Mouse (Mus musculus) spleen, postnatal 36 days (tissue): ENCODE data around the gene Dapk2.

ENCODE experiments used
- DNase-seq, 2 experiments: peaks; one replicate each; pipeline ENCODE4 v3.0.0; 2022; ENCODE audit warnings: low spot score in 2 of 2, mixed read lengths in 1 of 2

Gene Dapk2

GRCm38 (mm10) chr9:66231820-66232479 lies 73.9 kb downstream of the Dapk2 start:
- no peak for DNase-seq

- DNase-seq: no peak
Observed at GRCm38 (mm10) chr9:66236615-66237014, 78.6 kb downstream of the Dapk2 start.

GRCm38 (mm10) chr9:66237742-66238141 lies 79.7 kb downstream of the Dapk2 start:
- DNase-seq: no peak

GRCm38 (mm10) chr9:66239173-66239572 lies 81.2 kb downstream of the Dapk2 start:
- no peak for DNase-seq

GRCm38 (mm10) chr9:66239691-66240090 lies 81.7 kb downstream of the Dapk2 start:
- DNase-seq: no peak

GRCm38 (mm10) chr9:66240493-66240892 lies 82.5 kb downstream of the Dapk2 start:
- peak; percentile 31 to 35 for DNase-seq

- DNase-seq: no peak
Observed at GRCm38 (mm10) chr9:66240991-66241390, 83.0 kb downstream of the Dapk2 start.

GRCm38 (mm10) chr9:66241722-66242121 lies 83.7 kb downstream of the Dapk2 start:
- DNase-seq: no peak

GRCm38 (mm10) chr9:66243240-66243639 lies 85.2 kb downstream of the Dapk2 start:
- DNase-seq: no peak

- DNase-seq: no peak
Observed at GRCm38 (mm10) chr9:66244079-66244478, 86.1 kb downstream of the Dapk2 start.

GRCm38 (mm10) chr9:66245707-66246106 lies 87.7 kb downstream of the Dapk2 start:
- no peak for DNase-seq

- DNase-seq: no peak
Observed at GRCm38 (mm10) chr9:66249281-66249680, 91.3 kb downstream of the Dapk2 start.

- DNase-seq: no peak
Observed at GRCm38 (mm10) chr9:66251159-66251691, 93.2 kb downstream of the Dapk2 start.

GRCm38 (mm10) chr9:66261741-66262140 lies 103.7 kb downstream of the Dapk2 start:
- no peak for DNase-seq

GRCm38 (mm10) chr9:66263701-66264100 lies 105.7 kb downstream of the Dapk2 start:
- no peak for DNase-seq

- no peak for DNase-seq
Observed at GRCm38 (mm10) chr9:66265645-66266044, 107.6 kb downstream of the Dapk2 start.

- DNase-seq: no peak
Observed at GRCm38 (mm10) chr9:66266237-66267170, 108.5 kb downstream of the Dapk2 start.

- no peak for DNase-seq
Observed at GRCm38 (mm10) chr9:66268804-66269203, 110.8 kb downstream of the Dapk2 start.

GRCm38 (mm10) chr9:66270038-66270437 lies 112.0 kb downstream of the Dapk2 start:
- no peak for DNase-seq

GRCm38 (mm10) chr9:66271726-66272125 lies 113.7 kb downstream of the Dapk2 start:
- no peak for DNase-seq

- DNase-seq: no peak
Observed at GRCm38 (mm10) chr9:66273632-66274031, 115.6 kb downstream of the Dapk2 start.

- DNase-seq: no peak
Observed at GRCm38 (mm10) chr9:66274657-66275056, 116.6 kb downstream of the Dapk2 start.
